Mouse (Mus musculus) hindbrain, postnatal 0 days (tissue): Measurements from ENCODE around the gene Kcnn4. TPM values are rescaled to one million over a fixed set of nuclear protein-coding genes. Genes with fewer than 3 reads are reported as not detected.
A peak's percentile ranks its signal among the peaks of the same experiment; 100 is the strongest.

ENCODE experiments used
- ATAC-seq: fragments of 200-750 bp; cut with Nextera tagmentation; 2 replicates; pipeline ENCODE4 v1.8.0; 2017; ENCODE audit warnings: mild to moderate bottlenecking, moderate TSS enrichment, moderate library complexity
- DNase-seq: peaks from one replicate; pipeline ENCODE4 v3.0.0-alpha.2; 2015; ENCODE audit warnings: low spot score
- H3K27ac ChIP-seq: fragments of 300-500 bp; sonication (generic); 2 replicates; pipeline ENCODE4 v1.5.1; 2014; ENCODE audit warnings: mild to moderate bottlenecking
- H3K27me3 ChIP-seq: fragments of 300-500 bp; sonication (generic); 2 replicates; pipeline ENCODE4 v1.6.1; 2014; ENCODE audit warnings: low read length, mixed read lengths; ENCODE audit not compliant: insufficient read depth
- H3K36me3 ChIP-seq: fragments of 300-500 bp; sonication (generic); 2 replicates; pipeline ENCODE4 v1.6.1; 2014; ENCODE audit warnings: low read length, mixed read lengths; ENCODE audit not compliant: insufficient read depth
- H3K4me1 ChIP-seq: fragments of 300-500 bp; sonication (generic); 2 replicates; pipeline ENCODE4 v1.6.1; 2014; ENCODE audit warnings: antibody characterized with exemption, low read length, mixed read lengths; ENCODE audit not compliant: insufficient read depth
- H3K4me2 ChIP-seq: fragments of 300-500 bp; sonication (generic); 2 replicates; pipeline ENCODE4 v1.6.1; 2014; ENCODE audit warnings: low read depth, mild to moderate bottlenecking, low read length, moderate library complexity, mixed read lengths
- H3K4me3 ChIP-seq: fragments of 300-500 bp; sonication (generic); 2 replicates; pipeline ENCODE4 v1.5.1; 2014; ENCODE audit warnings: low read length
- H3K9ac ChIP-seq: fragments of 300-500 bp; sonication (generic); replicated peaks from 2 replicates; pipeline ENCODE4 v1.6.1; 2014; ENCODE audit warnings: mild to moderate bottlenecking, low read length, moderate library complexity, mixed read lengths
- H3K9me3 ChIP-seq: fragments of 300-500 bp; sonication (generic); 2 replicates; pipeline ENCODE4 v1.6.1; 2016; ENCODE audit warnings: low read length, mixed read lengths
- CTCF ChIP-seq: IDR thresholded peaks from 2 replicates; pipeline ENCODE4 v1.5.1; 2016; ENCODE audit warnings: antibody characterized with exemption, control low read depth, low read depth
- WGBS: fragments of 180-500 bp; shearing (Covaris S2); extraction: QIAGEN DNeasy Blood & Tissue Kit; methylation state at CpG from one replicate; pipeline ENCODE4 v1.1.7; 2014; 5-methylcytosine and 5-hydroxymethylcytosine counted together
- polyA plus RNA-seq: library from polyadenylated mRNA; unstranded; fragments of >200 nt; fragmentation: Nextera tagmentation; extraction: Ambion mirVana; gene quantifications from 2 replicates; pipeline ENCODE4 v1.2.1, GENCODE M21; 2015
- total RNA-seq: library from RNA; depleted of rRNA; stranded (reverse); fragments of >200 nt; gene quantifications from 2 replicates; pipeline ENCODE4 v1.2.3, GENCODE M21; 2014

The Kcnn4 gene
- total and polyA plus RNA-seq, 2 experiments from 2014 or later = 1.2 to 3.9 TPM

DNA sequence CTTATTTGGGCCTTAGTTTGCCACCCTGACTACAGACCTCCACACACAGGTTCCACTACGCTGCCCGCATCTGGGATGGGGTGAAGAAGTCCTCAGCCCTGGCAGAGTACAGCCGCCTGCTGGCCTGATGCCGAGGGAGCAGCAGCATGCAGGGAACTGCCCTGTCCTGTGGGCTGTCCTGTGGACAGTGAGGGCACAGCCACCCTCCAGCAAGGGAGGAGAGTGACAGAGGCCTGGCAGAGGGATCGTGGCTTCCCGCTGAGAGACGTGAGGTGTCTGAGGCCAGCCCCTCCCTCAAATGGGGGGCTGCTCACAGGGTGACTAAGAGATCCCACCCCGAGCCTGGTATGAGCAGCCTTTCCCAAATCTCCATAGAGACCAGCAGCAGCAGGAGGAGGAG is 52.2 kb downstream of the Kcnn4 start:
- 0 out of 2 replicates have a peak, but pooled peaks cover 8% of the 10 kb centered on the region for H3K36me3 ChIP-seq
- ATAC-seq = peak; percentile 64

GRCm38 (mm10) chr7:24423107-24423763 is 53.2 kb downstream of the Kcnn4 start:
- ATAC-seq = no peak
- H3K4me1 ChIP-seq = no peaks in the 10 kb centered on the region
- TF ChIP-seq CTCF = no peak
- no peak overlapping the region for H3K4me2 ChIP-seq
- H3K36me3 ChIP-seq = 0 out of 2 replicates have a peak, but pooled peaks cover 8% of the 10 kb centered on the region
- H3K27ac ChIP-seq = no peak overlapping the region
- DNase-seq = no peak
- whole genome bisulfite sequencing = 87% methylated on average over 15 of the region's 15 CpGs
- H3K9me3 ChIP-seq = no peaks in the 10 kb centered on the region
- no peak overlapping the region for H3K9ac ChIP-seq
- H3K27me3 ChIP-seq = no peaks in the 10 kb centered on the region
- no peak overlapping the region for H3K4me3 ChIP-seq

More for the DNA sequence above, 52.2 kb downstream of the Kcnn4 start:
- Histone ChIP-seq H3K9me3 (no peaks in the 10 kb centered on the region), H3K9ac (0 out of 2 replicates have a peak overlapping the region, but pooled peaks have one; percentile 21), H3K4me1 (no peaks in the 10 kb centered on the region), H3K4me3 (no peak overlapping the region), H3K27ac (peak overlapping the region; percentile 41; the same call in 1 of the 2 replicates), H3K27me3 (no peaks in the 10 kb centered on the region), H3K4me2 (no peak overlapping the region)
- peak; percentile 65 for DNase-seq
- WGBS = 42% methylated on average over 8 of the region's 8 CpGs
- TF ChIP-seq CTCF = peak; percentile 38; the same call in 1 of the 2 replicates

DNA sequence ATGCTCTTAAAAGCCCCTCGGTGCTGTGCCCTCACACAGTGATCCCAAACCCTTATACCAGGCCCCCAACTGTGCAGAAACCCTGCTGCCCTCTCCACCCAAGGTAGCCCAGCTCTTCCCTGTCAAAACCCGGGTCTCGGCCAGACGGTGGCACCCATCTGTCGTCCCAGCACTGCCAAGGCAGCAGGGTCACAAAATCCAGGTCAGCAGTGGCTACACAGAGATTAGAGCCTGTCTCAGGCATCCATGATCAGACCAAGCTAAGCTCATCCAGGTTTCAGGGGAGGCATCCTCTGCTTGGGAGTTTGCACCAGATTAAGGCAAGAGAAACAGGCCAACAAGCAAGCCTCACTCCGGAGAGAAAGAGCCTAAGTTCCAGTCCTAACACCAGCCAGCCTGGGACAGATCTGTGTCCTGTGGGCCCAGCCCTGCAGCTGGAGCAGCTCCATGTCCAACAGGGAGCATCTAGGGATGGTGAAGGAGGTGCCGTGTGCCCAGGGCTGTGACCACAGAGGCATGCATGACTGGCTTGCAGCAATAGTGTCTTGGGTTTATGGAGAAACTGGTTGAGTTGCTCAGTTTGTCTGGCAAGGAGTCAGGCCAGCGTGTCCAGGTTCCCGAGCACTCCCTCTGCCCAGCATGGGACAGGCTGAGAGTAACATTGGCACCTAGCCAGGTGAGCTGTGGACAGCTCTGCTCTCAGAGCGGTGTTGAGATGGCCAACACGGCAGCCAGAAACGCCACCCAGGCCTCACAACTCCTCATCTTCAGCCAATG is 54.1 kb downstream of the Kcnn4 start:
- peak; percentile 77 for DNase-seq
- Histone ChIP-seq H3K4me3 (no peak overlapping the region), H3K27ac (peak overlapping the region; percentile 45; the same call in 1 of the 2 replicates), H3K36me3 (0 out of 2 replicates have a peak, but pooled peaks cover 8% of the 10 kb centered on the region), H3K4me2 (no peak overlapping the region), H3K27me3 (no peaks in the 10 kb centered on the region), H3K9ac (no peak overlapping the region), H3K4me1 (no peaks in the 10 kb centered on the region), H3K9me3 (no peaks in the 10 kb centered on the region)
- no peak for TF ChIP-seq CTCF
- WGBS = 57% methylated on average over 12 of the region's 12 CpGs
- ATAC-seq = peak; percentile 52; the same call in 1 of the 2 replicates

DNA sequence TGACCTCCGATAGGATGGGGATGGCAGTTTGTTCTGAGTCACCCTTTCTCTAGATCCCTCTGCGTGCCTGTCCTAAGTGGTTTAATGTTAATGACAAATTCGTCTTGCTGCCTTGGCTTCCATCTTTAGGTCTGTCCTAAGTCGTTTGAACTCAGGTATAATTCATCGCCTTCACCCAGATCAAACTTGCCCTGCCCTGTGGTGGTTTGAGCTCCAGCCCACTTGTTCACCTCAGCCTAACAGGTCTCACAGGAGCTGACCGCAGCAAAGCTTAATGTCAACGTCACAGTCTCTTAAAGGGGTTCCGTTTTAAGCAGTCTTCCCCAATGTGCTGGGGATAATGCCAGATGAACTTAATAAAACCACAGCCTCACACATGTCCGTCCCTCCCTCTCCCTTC is 55.9 kb downstream of the Kcnn4 start:
- WGBS = 87% methylated on average over 9 of the region's 9 CpGs
- Histone ChIP-seq H3K4me3 (no peak overlapping the region), H3K9ac (no peak overlapping the region), H3K4me1 (no peaks in the 10 kb centered on the region), H3K9me3 (no peaks in the 10 kb centered on the region), H3K36me3 (0 out of 2 replicates have a peak, but pooled peaks cover under 1% of the 10 kb centered on the region), H3K27me3 (no peaks in the 10 kb centered on the region), H3K27ac (no peak overlapping the region), H3K4me2 (no peak overlapping the region)
- no peak for TF ChIP-seq CTCF
- no peak for ATAC-seq
- DNase-seq = no peak

DNA sequence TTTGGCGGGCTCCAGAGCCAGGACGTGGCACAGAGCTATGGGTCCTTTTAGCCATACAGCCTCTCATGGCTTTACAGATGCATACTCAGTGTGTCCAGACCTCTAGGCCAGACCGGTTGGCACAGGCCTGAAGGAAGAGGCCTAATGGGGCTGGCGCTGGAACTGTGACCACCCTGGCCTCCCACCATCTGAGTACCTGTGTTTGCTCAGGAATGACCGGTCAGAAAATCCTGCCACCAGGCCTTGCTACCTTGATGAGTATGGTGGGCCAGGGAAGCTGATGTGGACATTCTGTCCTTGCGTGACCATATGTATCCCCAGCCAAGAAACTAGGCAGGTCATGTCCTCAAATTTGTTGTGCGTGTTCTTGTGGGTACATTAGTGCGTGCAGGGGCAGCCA is 57.1 kb downstream of the Kcnn4 start:
- no peak for TF ChIP-seq CTCF
- no peaks in the 10 kb centered on the region for H3K36me3 ChIP-seq
- H3K4me1 ChIP-seq = no peaks in the 10 kb centered on the region
- DNase-seq (no peak), ATAC-seq (no peak)
- no peak overlapping the region for H3K9ac ChIP-seq
- 95% methylated on average over 8 of the region's 8 CpGs for WGBS
- no peaks in the 10 kb centered on the region for H3K27me3 ChIP-seq
- no peaks in the 10 kb centered on the region for H3K9me3 ChIP-seq
- H3K27ac ChIP-seq = no peak overlapping the region
- no peak overlapping the region for H3K4me3 ChIP-seq
- no peak overlapping the region for H3K4me2 ChIP-seq

GRCm38 (mm10) chr7:24428725-24429124 is 58.7 kb downstream of the Kcnn4 start:
- no peak for TF ChIP-seq CTCF
- H3K27me3 ChIP-seq = no peaks in the 10 kb centered on the region
- H3K4me3 ChIP-seq = no peak overlapping the region
- no peak overlapping the region for H3K27ac ChIP-seq
- no peak for DNase-seq
- H3K9me3 ChIP-seq = no peaks in the 10 kb centered on the region
- 89% methylated on average over 5 of the region's 5 CpGs for WGBS
- H3K9ac ChIP-seq = no peak overlapping the region
- H3K4me1 ChIP-seq = no peaks in the 10 kb centered on the region
- no peaks in the 10 kb centered on the region for H3K36me3 ChIP-seq
- no peak for ATAC-seq
- no peak overlapping the region for H3K4me2 ChIP-seq
